Mouse (Mus musculus) frontal cortex, adult (tissue): Measurements from ENCODE around the gene Pld4.
"Not testable (repeated sequence)": the region's sequence is repeated elsewhere in the genome, so short reads cannot be mapped to it uniquely, and the experiment has no call there.

Source experiments
- ATAC-seq: cut with Nextera tagmentation; 2 replicates; pipeline ENCODE4 v1.9.2; 2017; ENCODE audit warnings: mild to moderate bottlenecking, moderate library complexity, mixed read lengths; ENCODE audit not compliant: low TSS enrichment

The Pld4 gene

DNA sequence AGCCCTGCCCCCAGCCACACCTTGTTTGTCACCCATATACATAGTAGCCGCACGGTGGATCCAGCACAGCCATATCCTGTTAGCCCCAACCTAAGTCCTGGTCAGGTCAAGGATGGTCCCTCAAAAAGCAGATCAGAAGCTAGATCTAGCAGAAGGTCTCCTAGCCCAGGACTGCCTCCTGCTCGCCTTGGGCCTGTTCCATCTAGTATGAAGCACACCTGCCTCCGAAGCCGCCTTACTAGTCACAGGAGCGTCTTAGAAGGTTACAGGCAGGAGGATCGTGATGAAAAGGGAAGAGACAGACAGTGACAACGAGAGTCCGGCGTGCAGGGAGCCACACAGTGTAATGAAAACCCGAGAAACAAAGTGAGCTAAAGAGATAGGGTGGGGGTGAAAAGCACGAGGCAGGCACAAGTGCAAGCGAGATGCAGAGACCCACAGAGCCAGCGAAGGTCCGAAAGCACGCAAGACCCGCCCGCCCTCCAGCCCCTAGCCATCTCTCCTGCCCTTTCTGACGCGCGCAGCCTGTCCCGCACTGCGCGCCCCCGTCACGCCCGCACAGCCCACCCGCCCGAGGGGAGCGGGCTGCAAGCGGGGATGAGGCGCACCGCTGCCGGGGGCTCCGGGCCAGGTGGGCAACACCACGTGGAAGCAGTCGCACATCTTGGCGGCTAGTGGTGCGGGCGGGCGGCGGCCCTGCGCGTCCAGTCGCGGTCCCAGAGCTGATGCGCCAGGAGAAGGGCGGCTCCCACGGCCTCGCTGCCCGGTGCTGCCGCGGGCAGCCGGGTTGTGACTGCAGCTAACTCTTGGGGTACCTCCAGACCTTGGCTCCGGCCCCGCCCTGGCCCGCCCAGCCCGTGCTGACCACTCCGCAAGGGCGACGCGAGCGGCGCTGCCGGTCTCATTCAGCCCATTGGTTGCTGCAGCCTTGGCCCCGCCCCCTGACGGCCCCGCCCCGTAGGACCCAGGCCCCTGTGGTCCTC, 41.7 kb downstream of the Pld4 start, which contains the start of gene Ahnak2:
Gene Ahnak2, minus strand, starts transcription at position 794 of the 983 bp plus-strand sequence.
- ATAC-seq, result no peak

DNA sequence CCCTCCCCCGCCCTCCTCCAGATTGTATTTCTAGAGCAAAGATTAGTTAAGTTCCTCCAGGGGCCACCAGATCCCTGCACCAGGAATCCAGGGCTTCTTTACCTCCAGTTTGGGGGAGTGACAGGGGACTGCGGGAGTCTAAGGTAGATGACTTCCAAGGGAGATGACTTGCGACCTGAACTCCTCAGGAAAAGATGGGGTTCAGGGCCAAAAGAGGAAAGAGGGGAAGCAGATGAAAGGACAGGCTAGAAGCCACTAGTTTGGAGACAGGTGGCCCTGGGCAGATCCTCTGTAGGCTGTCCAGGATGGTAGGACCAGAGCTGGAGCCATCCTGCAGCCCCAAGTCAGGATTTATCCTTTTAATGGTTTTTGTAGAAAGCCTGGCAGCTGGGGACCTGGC, 42.5 kb downstream of the Pld4 start:
- ATAC-seq, result no peak

DNA sequence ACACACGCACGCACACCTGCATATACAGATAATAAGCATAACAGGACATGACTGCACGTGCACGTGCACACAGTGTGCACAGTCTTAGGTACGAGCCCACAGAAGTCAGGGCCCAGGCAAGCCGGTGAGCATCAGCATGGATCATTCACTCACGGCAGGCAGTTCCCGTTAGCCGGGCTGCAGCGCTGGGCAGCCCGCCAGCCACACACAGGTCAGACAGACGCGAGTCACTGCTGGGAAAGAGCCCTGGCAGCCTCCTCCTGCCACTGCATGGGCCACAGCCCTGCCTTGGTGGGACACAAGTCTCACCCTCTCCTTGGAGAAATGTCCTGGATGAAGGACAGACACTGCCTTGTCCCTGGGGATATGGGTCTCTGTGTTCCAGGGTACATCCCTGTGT, 43.6 kb downstream of the Pld4 start:
- ATAC-seq, result no peak

DNA sequence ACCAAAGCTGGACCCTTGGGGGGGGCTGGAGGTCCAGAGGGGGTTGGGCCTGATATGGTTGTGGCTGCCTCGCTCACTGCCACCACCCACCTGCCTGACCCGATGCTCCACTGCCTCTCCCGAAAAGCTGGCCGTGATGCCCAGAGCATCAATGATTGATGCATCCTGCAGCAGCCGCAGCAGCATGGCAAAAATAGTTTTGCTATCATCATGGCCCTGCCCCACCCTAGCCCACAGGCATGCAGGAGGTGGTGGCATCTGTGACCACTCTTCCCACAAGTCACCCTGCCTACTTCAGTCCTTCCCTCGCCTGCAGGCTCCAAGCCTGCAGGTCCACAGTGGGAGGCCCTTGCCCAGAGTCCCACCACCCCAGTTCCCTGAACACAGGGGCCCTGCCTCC, 45.6 kb downstream of the Pld4 start:
- ATAC-seq, result no peak

DNA sequence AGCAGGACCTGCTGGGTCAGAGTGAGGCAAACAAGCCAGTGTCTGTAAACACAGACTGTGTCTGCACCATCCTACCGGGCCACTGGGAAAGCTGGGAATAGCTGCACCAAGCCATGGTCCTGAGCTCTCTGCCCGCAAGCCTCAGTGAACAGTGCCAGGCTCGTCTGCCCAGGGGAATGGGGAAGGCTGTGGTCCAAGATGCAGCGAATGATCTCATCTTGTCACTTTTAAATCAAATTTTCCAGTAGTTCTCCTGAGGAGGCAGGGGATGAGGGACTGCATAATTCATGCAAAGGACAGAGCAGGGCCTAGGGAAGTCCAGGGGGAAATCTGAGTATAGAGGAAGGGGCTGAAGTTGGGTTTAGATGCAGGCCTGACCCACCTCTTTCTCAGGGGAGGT, 47.3 kb downstream of the Pld4 start:
- no peak for ATAC-seq

DNA sequence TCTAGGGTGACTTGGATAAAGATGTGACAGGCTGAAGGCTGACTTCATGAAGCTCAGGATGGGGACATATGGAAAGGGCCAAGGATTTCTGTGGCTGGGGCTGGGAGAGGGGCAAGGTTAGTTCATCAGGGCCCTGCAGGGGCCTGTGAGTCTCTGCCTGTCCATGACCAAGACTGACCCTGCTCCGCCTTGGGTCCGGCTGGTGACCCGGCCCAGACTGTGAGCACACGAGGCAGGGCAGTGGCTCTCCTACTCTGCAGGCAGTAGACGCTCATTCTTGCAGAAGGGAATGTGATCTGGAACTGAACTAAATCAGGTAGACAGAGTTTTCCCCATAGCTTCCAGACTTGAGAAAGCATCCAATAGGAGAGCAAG, 47.7 kb downstream of the Pld4 start:
- peak; percentile 1; the same call in 1 of the 2 replicates for ATAC-seq

DNA sequence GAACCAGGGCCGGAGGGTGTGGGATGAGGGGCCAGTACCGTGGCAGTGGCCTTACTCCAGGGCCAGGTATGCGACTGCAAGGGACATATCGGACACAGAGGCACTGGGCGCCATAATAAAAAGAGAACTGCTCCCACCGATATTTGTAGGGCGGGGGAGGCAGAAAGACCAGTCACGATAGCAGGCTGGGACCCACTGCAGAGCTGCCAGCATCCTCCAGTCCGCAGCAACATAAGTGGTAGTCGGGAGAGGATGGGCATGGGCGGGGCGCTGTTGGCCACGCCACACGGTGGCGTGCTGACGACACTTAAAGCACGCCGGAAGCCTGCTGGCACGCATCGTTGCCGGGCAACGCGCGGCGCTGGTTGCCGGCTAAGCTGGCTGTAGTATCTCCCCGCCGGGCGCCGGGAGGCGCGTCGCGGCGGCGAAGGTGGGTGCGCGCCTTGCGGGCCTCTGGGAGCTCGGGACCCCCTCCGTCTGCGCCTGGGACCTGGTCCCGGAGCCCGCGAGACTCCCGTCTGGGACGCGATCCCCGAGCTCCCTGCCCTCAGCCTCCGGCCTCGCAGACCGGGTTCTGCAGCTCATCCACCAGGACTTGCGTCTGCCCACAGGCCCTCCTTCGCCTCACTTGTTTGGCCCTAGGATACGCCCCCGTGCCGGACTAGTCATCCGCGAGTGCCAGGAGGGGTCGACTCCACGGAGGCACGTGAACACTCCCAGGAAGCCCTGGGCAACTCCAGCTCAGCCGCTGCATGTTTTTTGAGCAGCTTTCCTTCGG, 48.3 kb downstream of the Pld4 start, which contains the start of gene Clba1:
Gene Clba1, plus strand, starts transcription at position 351 of the 778 bp plus-strand sequence.
- ATAC-seq, result peak; percentile 94

DNA sequence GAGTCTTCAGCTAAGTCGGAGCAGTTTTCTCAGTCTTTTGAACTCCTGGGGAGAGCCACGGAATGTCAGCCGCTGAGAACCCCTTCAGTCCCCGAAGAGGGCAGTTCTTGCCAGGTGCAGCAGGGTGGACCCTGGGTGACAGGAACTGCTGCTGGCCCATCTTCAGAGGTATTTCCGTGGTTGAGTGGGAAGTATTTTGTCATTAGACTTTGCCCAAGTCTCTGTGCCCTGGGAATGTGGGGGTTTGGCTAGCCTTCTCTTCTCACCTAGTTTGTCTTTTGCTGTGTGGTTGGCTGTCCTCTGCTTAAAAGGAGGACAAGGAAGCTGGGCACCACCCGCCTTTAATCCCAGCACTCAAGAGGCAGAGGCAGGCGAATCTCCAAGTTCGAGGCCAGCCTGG, 49.2 kb downstream of the Pld4 start:
- no peak for ATAC-seq

DNA sequence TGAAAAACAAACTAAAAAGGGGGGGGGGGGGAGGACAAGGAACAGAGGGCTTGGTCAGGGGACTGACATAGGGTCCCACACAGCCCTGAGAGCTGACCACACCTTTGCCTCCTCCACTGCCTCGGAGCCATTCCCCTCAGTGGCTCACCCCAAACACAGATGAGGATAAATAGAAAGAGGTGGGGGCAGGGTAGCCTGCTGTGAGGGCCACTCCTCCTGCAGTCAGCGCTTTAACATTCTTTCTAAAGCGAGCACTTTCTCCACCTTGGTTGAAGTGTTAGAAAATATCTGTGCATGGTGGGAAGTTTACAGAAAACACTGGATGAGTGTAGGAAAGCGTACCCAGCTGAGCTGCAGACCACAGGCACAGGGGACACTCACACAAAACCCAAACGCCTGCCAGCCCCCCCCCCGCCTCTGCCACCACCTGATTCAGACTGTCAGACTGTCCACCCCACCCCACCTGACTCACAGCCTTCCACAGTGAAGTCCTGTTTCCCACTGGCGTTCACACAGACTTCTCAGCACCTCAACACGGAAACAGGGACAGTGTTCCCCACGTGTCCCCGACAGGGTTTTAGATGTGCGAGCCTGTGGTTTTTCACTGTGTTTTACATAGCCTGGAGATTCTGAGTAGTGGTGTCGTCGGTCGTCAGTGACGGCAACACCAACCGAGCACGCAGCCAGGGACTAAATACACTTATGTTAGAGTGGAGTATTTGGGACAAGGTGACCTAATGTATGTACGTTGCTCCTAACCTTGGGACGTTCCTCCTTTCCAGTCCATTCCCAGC, 49.8 kb downstream of the Pld4 start:
- no peak for ATAC-seq

DNA sequence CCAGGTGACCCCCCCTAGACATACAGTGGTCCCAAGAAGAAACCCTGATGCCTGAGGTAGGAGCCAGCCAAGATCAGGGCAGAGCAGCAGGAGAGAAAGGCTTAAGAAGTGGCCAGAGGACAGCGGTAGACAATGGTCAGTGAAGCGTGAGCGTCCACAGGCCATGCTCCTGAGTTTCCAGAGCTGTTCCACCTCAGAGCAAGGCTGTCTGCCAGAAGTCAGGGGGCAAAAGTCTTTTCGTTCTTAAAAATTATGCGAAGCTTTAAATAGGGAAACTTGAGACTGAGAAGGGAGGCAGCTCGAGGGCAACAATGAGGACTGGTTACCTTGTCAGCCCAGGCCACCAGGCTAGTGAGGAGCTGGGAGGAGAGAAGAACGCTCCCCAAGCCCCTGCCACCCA, 52.9 kb downstream of the Pld4 start:
- ATAC-seq, result no peak

DNA sequence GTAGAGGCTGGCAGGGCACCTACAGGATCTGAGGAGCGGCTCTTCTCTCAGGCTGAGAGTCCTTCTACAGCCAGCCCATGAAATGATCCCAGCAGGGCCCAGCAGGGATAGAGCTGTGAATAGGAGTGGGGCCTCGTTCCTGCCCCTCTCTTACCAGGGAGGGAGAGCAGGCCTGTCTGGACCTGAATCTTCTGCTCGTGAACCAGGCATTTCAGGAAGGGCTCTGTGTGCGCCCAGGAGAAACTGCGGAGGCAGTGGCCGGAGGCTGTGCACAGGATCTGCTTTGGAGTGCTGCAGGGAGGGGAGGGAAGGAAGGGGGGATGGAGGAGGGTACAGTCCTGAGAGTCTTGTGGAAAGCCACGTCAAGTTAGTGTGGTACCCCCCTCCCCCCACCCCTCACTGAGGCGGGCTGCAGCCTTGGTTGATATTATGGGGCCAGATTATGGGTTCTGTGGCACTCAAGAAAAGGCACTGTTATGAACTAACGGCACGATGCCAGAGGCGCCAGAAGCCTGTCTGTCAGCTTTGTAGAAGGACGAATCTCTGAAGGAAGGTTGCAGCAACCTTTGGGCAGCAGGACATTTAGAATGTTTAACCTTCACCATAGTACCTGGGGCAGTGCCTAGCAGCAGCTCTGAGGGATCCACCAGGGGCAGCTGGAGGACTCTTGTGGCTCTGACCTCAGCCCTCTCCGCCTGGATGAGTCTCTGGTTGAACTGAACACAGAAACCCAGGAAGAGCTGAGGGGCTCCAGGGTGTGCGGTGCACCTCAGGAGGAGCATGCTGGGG, 54.4 kb downstream of the Pld4 start:
- ATAC-seq, result no peak

DNA sequence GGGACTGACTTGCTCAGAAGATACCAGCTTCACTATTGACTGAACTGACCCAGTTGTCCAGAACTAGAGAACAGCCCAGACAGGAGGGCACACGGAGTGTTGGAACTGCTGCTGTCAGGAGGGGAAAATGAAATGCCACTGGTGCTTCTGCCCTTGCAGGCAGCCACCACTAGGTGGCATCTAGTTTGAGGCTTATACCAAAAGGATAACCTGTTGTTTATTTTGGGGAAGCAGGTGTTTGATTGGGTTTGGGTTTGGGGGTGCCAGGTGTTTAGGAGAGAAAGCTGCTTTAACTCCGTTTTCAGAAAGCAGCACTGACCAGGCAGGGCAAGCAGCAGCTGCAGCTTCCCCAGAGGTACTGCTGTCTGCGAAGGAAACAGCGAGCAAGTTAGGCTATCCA, 55.8 kb downstream of the Pld4 start:
- ATAC-seq, result peak; percentile 53; the same call in 1 of the 2 replicates

DNA sequence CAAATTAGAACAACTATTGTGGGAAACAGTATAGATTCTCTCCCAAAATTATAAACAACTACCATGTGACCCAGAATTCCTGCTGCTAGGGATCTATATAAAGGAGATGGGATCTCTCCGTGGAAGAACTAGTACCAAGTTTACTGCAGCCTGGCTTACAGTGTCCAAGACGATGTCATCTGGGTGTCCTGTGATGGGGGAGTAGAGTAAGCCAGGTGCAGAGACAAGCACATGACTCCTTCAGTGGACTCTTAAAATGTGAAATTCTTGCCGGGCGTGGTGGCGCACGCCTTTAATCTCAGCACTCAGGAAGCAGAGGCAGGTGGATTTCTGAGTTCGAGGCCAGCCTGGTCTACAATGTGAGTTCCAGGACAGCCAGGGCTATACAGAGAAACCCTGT, 56.4 kb downstream of the Pld4 start:
- not testable (repeated sequence) for ATAC-seq
